Mouse (Mus musculus): Measurements from ENCODE around the gene Tmbim4. TPM values are rescaled to one million over a fixed set of nuclear protein-coding genes. Genes with fewer than 3 reads are reported as not detected.

Gene Tmbim4
- polyA plus RNA-seq, 1 experiment from 2014 or later = 81.7 TPM

- Histone ChIP-seq H3K9ac (peak within 1 kb of the TSS; percentile 87), H3K4me2 (replicated peaks) (peak within 1 kb of the TSS; percentile 90), H3K27me3 (replicated peaks) (no peaks in the 10 kb centered on the region), H3K27ac (no peak within 1 kb of the TSS), H3K36me3 (peaks cover 29% of the 10 kb centered on the region), H3K9me3 (no peaks in the 10 kb centered on the region), H3K4me1 (peaks cover 15% of the 10 kb centered on the region), H3K4me3 (peak within 1 kb of the TSS; percentile 99)
- ATAC-seq (ENCODE audit: low FRiP score, low read depth) = peak; percentile 93
- WGBS = under 1% methylated on average over 57 of the region's 57 CpGs
These were observed 25.7 kb downstream of the Tmbim4 start, which contains the start of gene Llph for GRCm38 (mm10) chr10:120226871-120227661. Gene Llph, plus strand, starts transcription at chr10:120227070.

GRCm38 (mm10) chr10:120231718-120232117, 30.3 kb downstream of the Tmbim4 start:
- Histone ChIP-seq H3K9me3 (no peaks in the 10 kb centered on the region), H3K27me3 (replicated peaks) (no peaks in the 10 kb centered on the region), H3K36me3 (peaks cover 26% of the 10 kb centered on the region), H3K9ac (no peak overlapping the region), H3K27ac (no peak overlapping the region), H3K4me2 (replicated peaks) (no peak overlapping the region), H3K4me1 (peaks cover 15% of the 10 kb centered on the region), H3K4me3 (no peak overlapping the region)
- no peak for ATAC-seq (ENCODE audit: low FRiP score, low read depth)
- 29% methylated on average over 5 of the region's 5 CpGs for WGBS

- H3K27ac ChIP-seq = no peak overlapping the region
- WGBS = 32% methylated on average over 18 of the region's 18 CpGs
- H3K27me3 ChIP-seq (replicated peaks) = no peaks in the 10 kb centered on the region
- H3K9ac ChIP-seq = no peak overlapping the region
- H3K9me3 ChIP-seq = no peaks in the 10 kb centered on the region
- H3K4me3 ChIP-seq = no peak overlapping the region
- peaks cover 20% of the 10 kb centered on the region for H3K36me3 ChIP-seq
- peaks cover 4% of the 10 kb centered on the region; the same call in 1 of the 2 replicates for H3K4me1 ChIP-seq
- no peak overlapping the region for H3K4me2 ChIP-seq (replicated peaks)
- ATAC-seq (ENCODE audit: low FRiP score, low read depth) = no peak
These were observed 32.4 kb downstream of the Tmbim4 start for GRCm38 (mm10) chr10:120233655-120234367.

- ATAC-seq (ENCODE audit: low FRiP score, low read depth) = no peak
- Histone ChIP-seq H3K4me1 (0 out of 2 replicates have a peak, but pooled peaks cover 2% of the 10 kb centered on the region), H3K9ac (no peak overlapping the region), H3K4me3 (no peak overlapping the region), H3K36me3 (no peaks in the 10 kb centered on the region), H3K27ac (no peak overlapping the region), H3K4me2 (replicated peaks) (no peak overlapping the region), H3K9me3 (no peaks in the 10 kb centered on the region), H3K27me3 (replicated peaks) (no peaks in the 10 kb centered on the region)
- WGBS = 55% methylated on average over 9 of the region's 9 CpGs
These were observed 35.5 kb downstream of the Tmbim4 start for GRCm38 (mm10) chr10:120236855-120237254.

- no peak for ATAC-seq (ENCODE audit: low FRiP score, low read depth)
- Histone ChIP-seq H3K9ac (no peak overlapping the region), H3K36me3 (no peaks in the 10 kb centered on the region), H3K4me1 (0 out of 2 replicates have a peak, but pooled peaks cover 2% of the 10 kb centered on the region), H3K9me3 (no peaks in the 10 kb centered on the region), H3K27ac (no peak overlapping the region), H3K4me3 (no peak overlapping the region), H3K4me2 (replicated peaks) (no peak overlapping the region), H3K27me3 (replicated peaks) (no peaks in the 10 kb centered on the region)
- WGBS = 89% methylated on average over 8 of the region's 8 CpGs
These were observed 36.9 kb downstream of the Tmbim4 start for GRCm38 (mm10) chr10:120238241-120238640.

- Histone ChIP-seq H3K36me3 (no peaks in the 10 kb centered on the region), H3K27ac (no peak overlapping the region), H3K9ac (no peak overlapping the region), H3K4me2 (replicated peaks) (no peak overlapping the region), H3K4me3 (no peak overlapping the region), H3K27me3 (replicated peaks) (no peaks in the 10 kb centered on the region), H3K9me3 (no peaks in the 10 kb centered on the region), H3K4me1 (0 out of 2 replicates have a peak, but pooled peaks cover 2% of the 10 kb centered on the region)
- no peak for ATAC-seq (ENCODE audit: low FRiP score, low read depth)
- WGBS = 69% methylated on average over 6 of the region's 6 CpGs
These were observed 38.1 kb downstream of the Tmbim4 start for GRCm38 (mm10) chr10:120239476-120239875.

GRCm38 (mm10) chr10:120242421-120242820, 41.0 kb downstream of the Tmbim4 start:
- H3K27me3 ChIP-seq (replicated peaks) = no peaks in the 10 kb centered on the region
- no peaks in the 10 kb centered on the region for H3K9me3 ChIP-seq
- H3K4me1 ChIP-seq = peaks cover 8% of the 10 kb centered on the region
- no peak overlapping the region for H3K9ac ChIP-seq
- H3K4me3 ChIP-seq = no peak overlapping the region
- WGBS = 63% methylated on average over 6 of the region's 6 CpGs
- no peak for ATAC-seq (ENCODE audit: low FRiP score, low read depth)
- H3K4me2 ChIP-seq (replicated peaks) = no peak overlapping the region
- no peaks in the 10 kb centered on the region for H3K36me3 ChIP-seq
- H3K27ac ChIP-seq = no peak overlapping the region

GRCm38 (mm10) chr10:120245681-120246080, 44.3 kb downstream of the Tmbim4 start:
- Histone ChIP-seq H3K36me3 (no peaks in the 10 kb centered on the region), H3K4me3 (no peak overlapping the region), H3K27me3 (replicated peaks) (no peaks in the 10 kb centered on the region), H3K4me2 (replicated peaks) (no peak overlapping the region), H3K9ac (no peak overlapping the region), H3K9me3 (no peaks in the 10 kb centered on the region), H3K4me1 (peaks cover 6% of the 10 kb centered on the region), H3K27ac (no peak overlapping the region)
- 93% methylated on average over 5 of the region's 5 CpGs for WGBS
- no peak for ATAC-seq (ENCODE audit: low FRiP score, low read depth)

- peaks cover 6% of the 10 kb centered on the region for H3K4me1 ChIP-seq
- no peak for ATAC-seq (ENCODE audit: low FRiP score, low read depth)
- H3K27me3 ChIP-seq (replicated peaks) = no peaks in the 10 kb centered on the region
- H3K9ac ChIP-seq = no peak overlapping the region
- no peaks in the 10 kb centered on the region for H3K9me3 ChIP-seq
- WGBS = 24% methylated on average over 9 of the region's 9 CpGs
- no peak overlapping the region for H3K27ac ChIP-seq
- H3K4me2 ChIP-seq (replicated peaks) = peak overlapping the region; percentile 26
- H3K4me3 ChIP-seq = no peak overlapping the region
- no peaks in the 10 kb centered on the region for H3K36me3 ChIP-seq
These were observed 45.8 kb downstream of the Tmbim4 start for GRCm38 (mm10) chr10:120246994-120247750.

- no peak overlapping the region for H3K4me2 ChIP-seq (replicated peaks)
- 62% methylated on average over 11 of the region's 11 CpGs for WGBS
- H3K9me3 ChIP-seq = no peaks in the 10 kb centered on the region
- no peak overlapping the region for H3K9ac ChIP-seq
- H3K36me3 ChIP-seq = no peaks in the 10 kb centered on the region
- peaks cover 11% of the 10 kb centered on the region for H3K4me1 ChIP-seq
- no peak overlapping the region for H3K27ac ChIP-seq
- H3K27me3 ChIP-seq (replicated peaks) = no peaks in the 10 kb centered on the region
- H3K4me3 ChIP-seq = no peak overlapping the region
- no peak for ATAC-seq (ENCODE audit: low FRiP score, low read depth)
These were observed 49.7 kb downstream of the Tmbim4 start for GRCm38 (mm10) chr10:120250911-120251683.

- H3K4me2 ChIP-seq (replicated peaks) = no peak overlapping the region
- H3K9ac ChIP-seq = no peak overlapping the region
- ATAC-seq (ENCODE audit: low FRiP score, low read depth) = no peak
- H3K4me3 ChIP-seq = no peak overlapping the region
- H3K9me3 ChIP-seq = no peaks in the 10 kb centered on the region
- H3K27me3 ChIP-seq (replicated peaks) = no peaks in the 10 kb centered on the region
- peaks cover 11% of the 10 kb centered on the region for H3K4me1 ChIP-seq
- no peak overlapping the region for H3K27ac ChIP-seq
- no peaks in the 10 kb centered on the region for H3K36me3 ChIP-seq
- 85% methylated on average over 4 of the region's 4 CpGs for WGBS
These were observed 50.4 kb downstream of the Tmbim4 start for GRCm38 (mm10) chr10:120251791-120252190.

All from neural tube, embryonic 12.5 days (tissue).